Mouse (Mus musculus): ENCODE data around the gene Olfr1158. TPM values are rescaled to one million over a fixed set of nuclear protein-coding genes. Genes with fewer than 3 reads are reported as not detected.
"Not testable (repeated sequence)": the region's sequence is repeated elsewhere in the genome, so short reads cannot be mapped to it uniquely, and the experiment has no call there.

Olfr1158 gene
- polyA plus RNA-seq (2015; fragmentation: Nextera tagmentation; extraction: Ambion mirVana): not detected in 2 replicates

GRCm38 (mm10) chr2:87989813-87990212, at the start of gene Olfr1158:
TSS of gene Olfr1158 (plus strand) at chr2:87990113.
- ATAC-seq (ENCODE audit: extremely low read depth, insufficient number of reproducible peaks, low FRiP score, low TSS enrichment): no peak
- no peak within 1 kb of the TSS for H3K4me3 ChIP-seq
- H3K27me3 ChIP-seq (replicated peaks): no peaks in the 10 kb centered on the region
- H3K4me1 ChIP-seq: no peaks in the 10 kb centered on the region
- no peaks in the 10 kb centered on the region for H3K9me3 ChIP-seq
- no peak within 1 kb of the TSS for H3K27ac ChIP-seq (replicated peaks)
- H3K4me2 ChIP-seq: no peak within 1 kb of the TSS
- no peaks in the 10 kb centered on the region for H3K36me3 ChIP-seq
- no peak within 1 kb of the TSS for H3K9ac ChIP-seq

- no peaks in the 10 kb centered on the region for H3K36me3 ChIP-seq
- H3K9me3 ChIP-seq: no peaks in the 10 kb centered on the region; the same call in 1 of the 2 replicates
- ATAC-seq (ENCODE audit: extremely low read depth, insufficient number of reproducible peaks, low FRiP score, low TSS enrichment): no peak
- no peaks in the 10 kb centered on the region for H3K4me1 ChIP-seq
- H3K4me2 ChIP-seq: no peak within 1 kb of the TSS
- no peak within 1 kb of the TSS for H3K4me3 ChIP-seq
- no peak within 1 kb of the TSS for H3K27ac ChIP-seq (replicated peaks)
- 89% methylated on average over 1 of the region's 1 CpGs for WGBS
- H3K9ac ChIP-seq: no peak within 1 kb of the TSS
- no peaks in the 10 kb centered on the region for H3K27me3 ChIP-seq (replicated peaks)
Observed at GRCm38 (mm10) chr2:87945037-87945436, 44.9 kb upstream of the Olfr1158 start, which contains the start of gene Olfr1155. TSS of gene Olfr1155 (minus strand) at chr2:87945137.

GRCm38 (mm10) chr2:87953000-87953399, 36.9 kb upstream of the Olfr1158 start, which contains the start of gene Olfr1156:
TSS of gene Olfr1156 (minus strand) at chr2:87953100.
- no peak within 1 kb of the TSS for H3K9ac ChIP-seq
- no peaks in the 10 kb centered on the region for H3K4me1 ChIP-seq
- no peak for ATAC-seq (ENCODE audit: extremely low read depth, insufficient number of reproducible peaks, low FRiP score, low TSS enrichment)
- no peak within 1 kb of the TSS for H3K27ac ChIP-seq (replicated peaks)
- H3K4me3 ChIP-seq: no peak within 1 kb of the TSS
- no peaks in the 10 kb centered on the region for H3K27me3 ChIP-seq (replicated peaks)
- no peaks in the 10 kb centered on the region for H3K36me3 ChIP-seq
- no peak within 1 kb of the TSS for H3K4me2 ChIP-seq
- H3K9me3 ChIP-seq: no peaks in the 10 kb centered on the region

GRCm38 (mm10) chr2:87968199-87968598, 21.7 kb upstream of the Olfr1158 start, which contains the start of gene Olfr1157:
TSS of gene Olfr1157 (minus strand) at chr2:87968299.
- no peaks in the 10 kb centered on the region for H3K4me1 ChIP-seq
- H3K9me3 ChIP-seq: no peaks in the 10 kb centered on the region; the same call in 1 of the 2 replicates
- H3K4me2 ChIP-seq: no peak within 1 kb of the TSS
- H3K27me3 ChIP-seq (replicated peaks): no peaks in the 10 kb centered on the region
- WGBS: 89% methylated on average over 4 of the region's 4 CpGs
- H3K36me3 ChIP-seq: no peaks in the 10 kb centered on the region
- no peak within 1 kb of the TSS for H3K27ac ChIP-seq (replicated peaks)
- H3K9ac ChIP-seq: no peak within 1 kb of the TSS
- no peak for ATAC-seq (ENCODE audit: extremely low read depth, insufficient number of reproducible peaks, low FRiP score, low TSS enrichment)
- no peak within 1 kb of the TSS for H3K4me3 ChIP-seq

- 66% methylated on average over 3 of the region's 3 CpGs for WGBS
- no peaks in the 10 kb centered on the region; the same call in 1 of the 2 replicates for H3K9me3 ChIP-seq
- no peak for ATAC-seq (ENCODE audit: extremely low read depth, insufficient number of reproducible peaks, low FRiP score, low TSS enrichment)
Observed at GRCm38 (mm10) chr2:87974563-87974962, 15.3 kb upstream of the Olfr1158 start, which contains the start of gene Olfr74. TSS of gene Olfr74 (minus strand) at chr2:87974663.

GRCm38 (mm10) chr2:88007515-88008318, 17.8 kb downstream of the Olfr1158 start, which contains the start of gene Olfr1160:
TSS of gene Olfr1160 (minus strand) at chr2:88008268.
- Histone ChIP-seq H3K27me3 (replicated peaks) (no peaks in the 10 kb centered on the region), H3K4me1 (no peaks in the 10 kb centered on the region), H3K36me3 (no peaks in the 10 kb centered on the region), H3K4me3 (no peak within 1 kb of the TSS), H3K9me3 (no peaks in the 10 kb centered on the region), H3K4me2 (no peak within 1 kb of the TSS), H3K9ac (no peak within 1 kb of the TSS), H3K27ac (replicated peaks) (no peak within 1 kb of the TSS)
- no peak for ATAC-seq (ENCODE audit: extremely low read depth, insufficient number of reproducible peaks, low FRiP score, low TSS enrichment)

More at GRCm38 (mm10) chr2:87974563-87974962, 15.3 kb upstream of the Olfr1158 start, which contains the start of gene Olfr74:
- H3K4me3 ChIP-seq: no peak within 1 kb of the TSS
- no peak within 1 kb of the TSS for H3K27ac ChIP-seq (replicated peaks)
- no peaks in the 10 kb centered on the region for H3K27me3 ChIP-seq (replicated peaks)
- H3K4me2 ChIP-seq: no peak within 1 kb of the TSS
- H3K4me1 ChIP-seq: no peaks in the 10 kb centered on the region
- H3K9ac ChIP-seq: no peak within 1 kb of the TSS
- H3K36me3 ChIP-seq: no peaks in the 10 kb centered on the region

- WGBS: 81% methylated on average over 1 of the region's 1 CpGs
- not testable (repeated sequence) for H3K36me3 ChIP-seq; H3K27ac ChIP-seq (replicated peaks); H3K9me3 ChIP-seq; H3K4me1 ChIP-seq; H3K4me2 ChIP-seq; H3K4me3 ChIP-seq; H3K9ac ChIP-seq; H3K27me3 ChIP-seq (replicated peaks); ATAC-seq (ENCODE audit: extremely low read depth, insufficient number of reproducible peaks, low FRiP score, low TSS enrichment)
Observed at GRCm38 (mm10) chr2:88022474-88022873, 32.6 kb downstream of the Olfr1158 start, which contains the start of gene Olfr1161. TSS of gene Olfr1161 (plus strand) at chr2:88022774.

GRCm38 (mm10) chr2:88037599-88037998, 47.7 kb downstream of the Olfr1158 start, which contains the start of gene Olfr73:
TSS of gene Olfr73 (minus strand) at chr2:88037699.
- Histone ChIP-seq H3K27ac (replicated peaks) (no peak within 1 kb of the TSS), H3K4me3 (no peak within 1 kb of the TSS), H3K36me3 (no peaks in the 10 kb centered on the region), H3K4me2 (no peak within 1 kb of the TSS), H3K27me3 (replicated peaks) (no peaks in the 10 kb centered on the region), H3K9me3 (no peaks in the 10 kb centered on the region), H3K4me1 (no peaks in the 10 kb centered on the region), H3K9ac (no peak within 1 kb of the TSS)
- ATAC-seq (ENCODE audit: extremely low read depth, insufficient number of reproducible peaks, low FRiP score, low TSS enrichment): no peak

Other genes starting within 250 kb of the Olfr1158 start
- gene Olfr1140, start 246.4 kb upstream of the Olfr1158 start, polyA plus RNA-seq (2015; fragmentation: Nextera tagmentation; extraction: Ambion mirVana): not detected in 2 replicates
- gene Olfr1141, start 236.1 kb upstream of the Olfr1158 start, polyA plus RNA-seq (2015; fragmentation: Nextera tagmentation; extraction: Ambion mirVana): not detected in 2 replicates
- not detected in 2 replicates for gene Olfr152, start 210.6 kb upstream of the Olfr1158 start, polyA plus RNA-seq (2015; fragmentation: Nextera tagmentation; extraction: Ambion mirVana)
- not detected in 2 replicates for gene Olfr1143, start 189.5 kb upstream of the Olfr1158 start, polyA plus RNA-seq (2015; fragmentation: Nextera tagmentation; extraction: Ambion mirVana)
- gene Olfr1145, start 180.3 kb upstream of the Olfr1158 start, polyA plus RNA-seq (2015; fragmentation: Nextera tagmentation; extraction: Ambion mirVana): not detected in 2 replicates
- gene Olfr1148, start 159.6 kb upstream of the Olfr1158 start, polyA plus RNA-seq (2015; fragmentation: Nextera tagmentation; extraction: Ambion mirVana): not detected in 2 replicates
- not detected in 2 replicates for gene Olfr1150-ps1, start 146.1 kb upstream of the Olfr1158 start, polyA plus RNA-seq (2015; fragmentation: Nextera tagmentation; extraction: Ambion mirVana)
- gene Olfr1151, start 134.3 kb upstream of the Olfr1158 start, polyA plus RNA-seq (2015; fragmentation: Nextera tagmentation; extraction: Ambion mirVana): not detected in 2 replicates
- not detected in 2 replicates for gene Olfr1152, start 123.6 kb upstream of the Olfr1158 start, polyA plus RNA-seq (2015; fragmentation: Nextera tagmentation; extraction: Ambion mirVana)
- not detected in 2 replicates for gene Olfr1153, start 95.2 kb upstream of the Olfr1158 start, polyA plus RNA-seq (2015; fragmentation: Nextera tagmentation; extraction: Ambion mirVana)
- gene Olfr1154, start 84.9 kb upstream of the Olfr1158 start, polyA plus RNA-seq (2015; fragmentation: Nextera tagmentation; extraction: Ambion mirVana): not detected in 2 replicates
- gene Olfr1155, start 45.0 kb upstream of the Olfr1158 start, polyA plus RNA-seq (2015; fragmentation: Nextera tagmentation; extraction: Ambion mirVana): not detected in 2 replicates
- gene Olfr1156, start 37.0 kb upstream of the Olfr1158 start, polyA plus RNA-seq (2015; fragmentation: Nextera tagmentation; extraction: Ambion mirVana): not detected in 2 replicates
- gene Olfr1157, start 21.8 kb upstream of the Olfr1158 start, polyA plus RNA-seq (2015; fragmentation: Nextera tagmentation; extraction: Ambion mirVana): not detected in 2 replicates
- gene Olfr74, start 15.4 kb upstream of the Olfr1158 start, polyA plus RNA-seq (2015; fragmentation: Nextera tagmentation; extraction: Ambion mirVana): not detected in 2 replicates
- gene Olfr1160, start 18.2 kb downstream of the Olfr1158 start, polyA plus RNA-seq (2015; fragmentation: Nextera tagmentation; extraction: Ambion mirVana): not detected in 2 replicates
- not detected in 2 replicates for gene Olfr1161, start 32.7 kb downstream of the Olfr1158 start, polyA plus RNA-seq (2015; fragmentation: Nextera tagmentation; extraction: Ambion mirVana)
- gene Olfr73, start 47.6 kb downstream of the Olfr1158 start, polyA plus RNA-seq (2015; fragmentation: Nextera tagmentation; extraction: Ambion mirVana): not detected in 2 replicates
- not detected in 2 replicates for gene Olfr1162, start 61.0 kb downstream of the Olfr1158 start, polyA plus RNA-seq (2015; fragmentation: Nextera tagmentation; extraction: Ambion mirVana)
- gene Olfr1163, start 81.7 kb downstream of the Olfr1158 start, polyA plus RNA-seq (2015; fragmentation: Nextera tagmentation; extraction: Ambion mirVana): not detected in 2 replicates
- not detected in 2 replicates for gene Olfr1164, start 103.9 kb downstream of the Olfr1158 start, polyA plus RNA-seq (2015; fragmentation: Nextera tagmentation; extraction: Ambion mirVana)
- not detected in 2 replicates for gene Olfr1166, start 138.2 kb downstream of the Olfr1158 start, polyA plus RNA-seq (2015; fragmentation: Nextera tagmentation; extraction: Ambion mirVana)
- gene Olfr1167, start 165.1 kb downstream of the Olfr1158 start, polyA plus RNA-seq (2015; fragmentation: Nextera tagmentation; extraction: Ambion mirVana): not detected in 2 replicates
- gene Olfr1168, start 191.8 kb downstream of the Olfr1158 start, polyA plus RNA-seq (2015; fragmentation: Nextera tagmentation; extraction: Ambion mirVana): not detected in 2 replicates
- gene Olfr1170, start 238.2 kb downstream of the Olfr1158 start, polyA plus RNA-seq (2015; fragmentation: Nextera tagmentation; extraction: Ambion mirVana): not detected in 2 replicates

Data from heart, embryonic 13.5 days (tissue).